Mouse (Mus musculus): ENCODE measurements around the gene Flt4.

GRCm38 (mm10) chr11:49650113-49650993 lies 41.3 kb downstream of the Flt4 start:
- TF ChIP-seq CTCF (IDR thresholded peaks at IDR 0.05; ENCODE audit: low read depth, low read length) (peak; percentile 35), GATA1 (IDR thresholded peaks at IDR 0.05; ENCODE audit: borderline replicate concordance, low read length) (no peak), TAL1 (conservative IDR thresholded peaks at IDR 0.05; ENCODE audit: low read depth, low read length) (no peak), GATA2 (IDR thresholded peaks at IDR 0.05; ENCODE audit: borderline replicate concordance, low read depth, low read length) (no peak), POLR2AphosphoS5 (IDR thresholded peaks at IDR 0.05; ENCODE audit: insufficient replicate concordance, low read depth, low read length) (no peak)

Measured in G1E (cell line).